Mouse (Mus musculus) activated CD4-positive, CD25-positive, alpha-beta regulatory T cell, adult 4 months (primary cell): ENCODE measurements around the gene Rassf8. TPM values are rescaled to one million over a fixed set of nuclear protein-coding genes. Genes with fewer than 3 reads are reported as not detected.

Experiments used
- ATAC-seq: one replicate; pipeline ENCODE4 v1.8.0; 2017
- polyA plus RNA-seq, 2 experiments: library from polyadenylated mRNA; unstranded; fragments of 100-300 nt; shearing (Covaris generic); gene quantifications; one replicate each; pipeline ENCODE4 v1.2.1; 2017

Rassf8 gene
- polyA plus RNA-seq, 2 experiments from 2014 or later: 0.19 to 0.32 TPM

GRCm38 (mm10) chr6:145862739-145863064, 116.2 kb downstream of the Rassf8 start:
- ATAC-seq: no peak

DNA sequence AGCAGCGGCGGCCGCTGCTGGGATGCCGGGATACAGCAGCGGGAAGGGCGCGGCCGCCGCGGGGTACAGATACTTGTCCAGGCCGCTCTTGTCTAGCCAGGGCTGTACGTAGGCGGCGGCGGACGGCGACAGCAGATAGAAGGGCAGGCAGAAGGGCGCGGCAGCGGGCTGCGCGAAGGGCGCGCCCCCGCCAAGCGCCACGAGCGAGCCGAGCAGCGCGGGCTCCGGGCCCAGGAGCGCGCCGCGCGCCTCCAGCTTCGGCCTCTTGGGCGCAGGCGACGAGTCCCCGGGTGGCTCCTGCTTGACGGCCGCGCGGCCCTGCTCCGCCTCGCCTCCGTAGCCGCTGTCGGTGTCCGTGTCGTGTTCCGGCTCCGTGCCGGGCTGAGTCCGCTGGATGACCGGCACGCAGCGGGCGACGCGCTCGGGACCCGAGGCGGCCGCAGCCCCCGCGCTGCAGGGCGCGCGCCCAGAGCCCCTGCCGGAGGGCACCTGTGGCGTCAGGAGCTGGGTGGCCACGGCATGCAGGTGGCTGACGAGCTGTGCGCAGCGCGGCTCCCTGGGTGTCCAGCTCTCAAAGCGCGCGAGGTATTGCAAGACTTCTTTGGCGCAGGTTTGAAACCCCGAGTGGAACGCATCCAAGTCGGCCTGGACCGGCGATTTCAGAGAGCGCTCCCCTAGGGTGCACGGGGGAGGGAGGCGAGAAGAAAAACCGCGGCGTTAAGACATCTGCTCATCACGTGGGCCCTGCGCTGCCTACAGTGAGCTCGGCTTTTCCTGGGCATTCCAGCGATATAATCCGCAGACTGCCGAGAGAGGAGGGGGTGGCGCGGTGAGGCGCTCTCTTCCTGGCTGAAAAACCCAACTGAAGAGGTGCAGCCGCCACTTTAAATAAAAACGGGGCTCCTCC, 116.8 kb downstream of the Rassf8 start:
- no peak for ATAC-seq

DNA sequence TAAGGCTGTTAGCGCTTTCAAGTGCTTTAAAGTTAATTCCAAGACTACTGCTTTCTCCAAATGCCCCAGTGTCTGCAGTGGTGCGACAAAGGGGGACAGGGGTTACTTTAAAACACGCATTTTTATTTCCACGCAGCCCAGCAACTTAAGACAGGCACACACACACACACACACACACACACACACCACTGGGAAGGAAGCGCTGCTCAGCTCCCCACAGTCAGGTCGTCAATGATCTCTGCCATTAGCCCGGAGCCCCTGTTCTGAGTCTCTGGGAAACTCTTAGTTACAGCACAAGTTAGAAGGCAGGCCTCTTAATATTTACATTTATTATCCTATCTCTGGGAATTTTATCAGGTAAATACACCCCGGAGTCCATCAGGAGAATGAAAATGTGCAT, 117.6 kb downstream of the Rassf8 start:
- ATAC-seq: no peak

DNA sequence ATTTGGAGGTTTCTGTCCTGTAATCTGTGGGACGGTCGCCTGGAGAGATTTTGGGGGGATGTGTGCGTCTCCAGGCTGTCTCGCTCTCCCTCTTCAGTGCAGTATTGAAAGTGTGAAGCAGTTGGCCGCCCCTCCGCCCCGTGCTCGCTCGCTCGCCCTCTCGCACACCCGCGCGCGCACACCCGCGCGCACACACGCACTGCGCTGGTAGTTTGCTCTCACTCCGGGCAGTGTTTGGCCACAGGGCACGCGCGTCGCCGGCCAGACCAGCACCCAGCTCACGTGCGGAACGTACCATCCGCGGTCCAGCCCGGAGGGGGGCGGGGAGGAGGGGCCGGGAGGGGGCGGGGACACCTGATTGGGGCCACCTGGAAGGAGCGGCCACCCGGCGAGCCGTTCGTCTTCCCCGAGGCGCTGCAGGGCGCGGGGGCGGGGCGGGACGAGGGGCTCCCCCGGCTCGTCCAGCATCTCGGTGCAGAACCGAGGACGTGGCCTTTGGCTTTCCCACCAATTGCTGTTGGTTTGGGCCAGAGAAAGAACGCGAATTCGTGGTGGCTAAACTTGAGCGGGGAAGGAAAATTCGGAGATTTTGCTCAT, 118.8 kb downstream of the Rassf8 start, which contains the start of gene Bhlhe41:
Gene Bhlhe41 (minus strand): TSS at position 270 of the 597 bp plus-strand sequence.
- no peak for ATAC-seq

- no peak for ATAC-seq
These were observed 119.6 kb downstream of the Rassf8 start for GRCm38 (mm10) chr6:145865886-145866851.

- ATAC-seq: no peak
These were observed 120.6 kb downstream of the Rassf8 start for GRCm38 (mm10) chr6:145867111-145867510.

Other genes with a start within 250 kb of the Rassf8 start
- gene Lmntd1, start 132.4 kb upstream of the Rassf8 start, polyA plus RNA-seq: under 1 TPM in 1 of 2 experiments, not detected in 1; 0.54 TPM
- not detected for gene Tuba3b, start 131.0 kb upstream of the Rassf8 start, polyA plus RNA-seq
- gene Bhlhe41, start 118.8 kb downstream of the Rassf8 start, polyA plus RNA-seq: under 1 TPM; 0.05 to 0.17 TPM
- gene Sspn, start 184.9 kb downstream of the Rassf8 start, polyA plus RNA-seq: not detected